Mouse (Mus musculus) olfactory bulb, adult 2 months (tissue): Measurements from ENCODE around the gene Dll1.

Experiments used
- CTCF ChIP-seq: fragments of 200-500 bp; IDR thresholded peaks from 2 replicates; pipeline ENCODE4 v1.5.1; 2012; ENCODE audit warnings: low read depth, mild to moderate bottlenecking, low read length, moderate library complexity; ENCODE audit not compliant: insufficient read depth
- POLR2A ChIP-seq: fragments of 200-500 bp; IDR thresholded peaks from 2 replicates; pipeline ENCODE4 v1.6.1; 2012; ENCODE audit warnings: mild to moderate bottlenecking, low read depth, low read length, moderate library complexity; ENCODE audit not compliant: insufficient read depth

DNA sequence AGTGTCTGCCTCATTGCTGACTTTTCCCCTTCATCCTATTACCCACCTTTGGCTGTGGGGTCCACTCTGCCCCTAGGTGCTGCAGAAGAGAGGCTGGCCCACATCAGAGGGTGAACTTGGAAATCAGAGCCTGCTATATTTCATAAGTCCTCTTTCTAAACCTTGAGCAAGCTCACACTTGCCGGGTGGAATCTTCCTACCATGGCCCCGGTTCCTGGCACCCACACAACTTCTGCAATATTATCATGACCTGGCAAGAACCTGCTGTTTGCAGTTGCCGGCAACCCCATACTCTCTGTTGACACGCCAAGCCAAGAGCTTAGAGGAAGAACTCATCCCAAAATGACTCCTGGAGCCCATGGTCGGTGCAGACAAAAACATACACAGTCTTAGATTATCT is 49.6 kb downstream of the Dll1 start:
- TF ChIP-seq POLR2A: no peak
- TF ChIP-seq CTCF: no peak
